In genomic region chr2:112492856-112493538, GRCm38 (mm10) we compare ENCODE assay signal across 8 mouse cellular contexts. TPM values are rescaled to one million over a fixed set of nuclear protein-coding genes. Genes with fewer than 3 reads are reported as not detected.
A peak's percentile ranks its signal among the peaks of the same experiment; 100 is the strongest.
DNase-seq lines count a peak whose midpoint lies in the region; ATAC-seq and TF ChIP-seq lines count a peak whose summit lies in the region.

Gene Aven, plus strand, starts transcription at chr2:112492964.

- peak within 1 kb of the TSS; percentile 85 for H3K27ac ChIP-seq in embryonic fibroblast, embryonic 13.5 days (ENCODE audit: insufficient read depth, low read length)
- H3K27ac ChIP-seq in heart, embryonic 11.5 days (ENCODE audit: low read depth, low read length): peak within 1 kb of the TSS; percentile 99
- peak within 1 kb of the TSS; percentile 99 for H3K27ac ChIP-seq in kidney, embryonic 16.5 days (ENCODE audit: low read length)
- peak within 1 kb of the TSS; percentile 93 for H3K27ac ChIP-seq in liver, embryonic 13.5 days
- peak within 1 kb of the TSS; percentile 99 for H3K27ac ChIP-seq in stomach, embryonic 14.5 days (ENCODE audit: low read length)

- DNase-seq in B cell, adult 2 months: peak; percentile 72 to 79
- DNase-seq in brain, adult 2 months (ENCODE audit: low read depth, low spot score): peak; percentile 95
- peak; percentile 58 for DNase-seq in liver, embryonic 13.5 days
- DNase-seq in natural killer cell, adult 2 months (ENCODE audit: low spot score in 2 of 2): peak; percentile 64 to 73

- H3K4me3 ChIP-seq in embryonic fibroblast, embryonic 13.5 days (ENCODE audit: insufficient read depth, low read length): peak within 1 kb of the TSS; percentile 68
- peak within 1 kb of the TSS; percentile 83 for H3K4me3 ChIP-seq in heart, embryonic 11.5 days (ENCODE audit: low read depth, low read length)
- H3K4me3 ChIP-seq in kidney, embryonic 16.5 days (ENCODE audit: low read length): peak within 1 kb of the TSS; percentile 77
- peak within 1 kb of the TSS; percentile 81 for H3K4me3 ChIP-seq in liver, embryonic 13.5 days (replicated peaks)
- peak within 1 kb of the TSS; percentile 58 for H3K4me3 ChIP-seq in stomach, embryonic 14.5 days (ENCODE audit: low read depth, low read length)

- H3K9me3 ChIP-seq in heart, embryonic 11.5 days (replicated peaks; ENCODE audit: control insufficient read depth, low read length): no peaks in the 10 kb centered on the region
- H3K9me3 ChIP-seq in kidney, embryonic 16.5 days (ENCODE audit: low read length): no peaks in the 10 kb centered on the region
- H3K9me3 ChIP-seq in liver, embryonic 13.5 days (replicated peaks): no peaks in the 10 kb centered on the region
- no peaks in the 10 kb centered on the region for H3K9me3 ChIP-seq in stomach, embryonic 14.5 days (ENCODE audit: control insufficient read depth, low read depth, low read length)

- TF ChIP-seq POLR2A in embryonic fibroblast, embryonic 13.5 days (IDR thresholded peaks at IDR 0.05; ENCODE audit: low read depth, low read length): peak; percentile 64

- ATAC-seq in heart, embryonic 11.5 days (replicated peaks; ENCODE audit: insufficient number of reproducible peaks, low FRiP score, low TSS enrichment): peak; percentile 93
- ATAC-seq in kidney, embryonic 16.5 days (ENCODE audit: low FRiP score, low TSS enrichment): peak; percentile 97
- ATAC-seq in liver, embryonic 13.5 days (ENCODE audit: low read depth): peak; percentile 92
- ATAC-seq in stomach, embryonic 14.5 days (ENCODE audit: insufficient number of reproducible peaks, insufficient read depth, low FRiP score, low read depth): peak; percentile 92

- WGBS in heart, embryonic 11.5 days (ENCODE audit: insufficient replicate concordance): under 1% methylated on average over 63 of the region's 87 CpGs
- under 1% methylated on average over 62 of the region's 87 CpGs for WGBS in kidney, embryonic 16.5 days
- under 1% methylated on average over 64 of the region's 87 CpGs for WGBS in liver, embryonic 13.5 days (ENCODE audit: insufficient replicate concordance)
- 1% methylated on average over 75 of the region's 87 CpGs for WGBS in stomach, embryonic 14.5 days

- no peaks in the 10 kb centered on the region for H3K36me3 ChIP-seq in heart, embryonic 11.5 days (ENCODE audit: control insufficient read depth, insufficient read depth, low read length)
- H3K36me3 ChIP-seq in kidney, embryonic 16.5 days (ENCODE audit: insufficient read depth, low read length): no peaks in the 10 kb centered on the region
- H3K36me3 ChIP-seq in liver, embryonic 13.5 days: no peaks in the 10 kb centered on the region
- H3K36me3 ChIP-seq in stomach, embryonic 14.5 days (ENCODE audit: control insufficient read depth, insufficient read depth, low read length): no peaks in the 10 kb centered on the region

- H3K4me1 ChIP-seq in embryonic fibroblast, embryonic 13.5 days (ENCODE audit: control insufficient read depth, insufficient read depth, low read length): no peaks in the 10 kb centered on the region
- peaks cover 6% of the 10 kb centered on the region; the same call in 1 of the 2 replicates for H3K4me1 ChIP-seq in heart, embryonic 11.5 days (ENCODE audit: control insufficient read depth, insufficient read depth, low read length)
- peaks cover 17% of the 10 kb centered on the region; the same call in 1 of the 2 replicates for H3K4me1 ChIP-seq in kidney, embryonic 16.5 days (ENCODE audit: insufficient read depth, low read length)
- peaks cover 31% of the 10 kb centered on the region for H3K4me1 ChIP-seq in liver, embryonic 13.5 days (replicated peaks)
- 0 out of 2 replicates have a peak, but pooled peaks cover 3% of the 10 kb centered on the region for H3K4me1 ChIP-seq in stomach, embryonic 14.5 days (ENCODE audit: control insufficient read depth, insufficient read depth, low read length)

- no peak for TF ChIP-seq CTCF in embryonic fibroblast, embryonic 13.5 days (IDR thresholded peaks at IDR 0.05; ENCODE audit: borderline replicate concordance, insufficient read depth, low read length)

- H3K4me2 ChIP-seq in heart, embryonic 11.5 days: peak within 1 kb of the TSS; percentile 84
- peak within 1 kb of the TSS; percentile 61 for H3K4me2 ChIP-seq in kidney, embryonic 16.5 days (replicated peaks; ENCODE audit: low read depth, low read length)
- H3K4me2 ChIP-seq in liver, embryonic 13.5 days: peak within 1 kb of the TSS; percentile 88
- peak within 1 kb of the TSS; percentile 70 for H3K4me2 ChIP-seq in stomach, embryonic 14.5 days (replicated peaks; ENCODE audit: low read depth, low read length)

- peak within 1 kb of the TSS; percentile 98 for H3K9ac ChIP-seq in heart, embryonic 11.5 days (ENCODE audit: low read depth, low read length)
- H3K9ac ChIP-seq in kidney, embryonic 16.5 days (replicated peaks; ENCODE audit: low read length): peak within 1 kb of the TSS; percentile 100
- peak within 1 kb of the TSS; percentile 95 for H3K9ac ChIP-seq in liver, embryonic 13.5 days
- H3K9ac ChIP-seq in stomach, embryonic 14.5 days (replicated peaks; ENCODE audit: low read depth, low read length): peak within 1 kb of the TSS; percentile 97

- H3K27me3 ChIP-seq in heart, embryonic 11.5 days (ENCODE audit: control insufficient read depth, insufficient read depth, low read length): no peaks in the 10 kb centered on the region
- no peaks in the 10 kb centered on the region for H3K27me3 ChIP-seq in kidney, embryonic 16.5 days (ENCODE audit: insufficient read depth, low read length)
- no peaks in the 10 kb centered on the region for H3K27me3 ChIP-seq in liver, embryonic 13.5 days
- H3K27me3 ChIP-seq in stomach, embryonic 14.5 days (ENCODE audit: control insufficient read depth, insufficient read depth, low read length): no peaks in the 10 kb centered on the region

RNA-seq across cellular contexts. Expression of gene Aven, which starts in this region (rescaled TPM):
- 10.0 and 10.6 TPM in 2 replicates for polyA plus RNA-seq in embryonic fibroblast, embryonic 13.5 days (2011; ENCODE audit: insufficient read length, low read depth, missing spikeins)
- 7.6 and 8.0 TPM in 2 replicates for polyA plus RNA-seq in heart, embryonic 11.5 days (2014; fragmentation: Nextera tagmentation; extraction: Ambion mirVana)
- 5.2 and 7.3 TPM in 2 replicates for polyA plus RNA-seq in kidney, embryonic 16.5 days (2015; fragmentation: Nextera tagmentation; extraction: Ambion mirVana)
- 6.2 and 7.5 TPM in 2 replicates for polyA plus RNA-seq in liver, embryonic 13.5 days (2015; fragmentation: Nextera tagmentation; extraction: Ambion mirVana)
- 7.1 and 8.0 TPM in 2 replicates for polyA plus RNA-seq in stomach, embryonic 14.5 days (2014; fragmentation: Nextera tagmentation; extraction: Ambion mirVana)

Comparison
In these comparisons a context has a peak if more than half of its experiments do, and no peak if none do; other contexts are left out.
1. Peak in every context shown above with its lines: DNase-seq, ATAC-seq, H3K4me3 ChIP-seq and H3K27ac ChIP-seq.